Mouse (Mus musculus) forelimb bud, embryonic 11.5 days (tissue): ENCODE data around the gene Actn4.

ENCODE experiments used
- DNase-seq: peaks from one replicate; pipeline ENCODE4 v3.0.0-alpha.2; 2012; ENCODE audit warnings: low read depth, low spot score

The Actn4 gene

DNA sequence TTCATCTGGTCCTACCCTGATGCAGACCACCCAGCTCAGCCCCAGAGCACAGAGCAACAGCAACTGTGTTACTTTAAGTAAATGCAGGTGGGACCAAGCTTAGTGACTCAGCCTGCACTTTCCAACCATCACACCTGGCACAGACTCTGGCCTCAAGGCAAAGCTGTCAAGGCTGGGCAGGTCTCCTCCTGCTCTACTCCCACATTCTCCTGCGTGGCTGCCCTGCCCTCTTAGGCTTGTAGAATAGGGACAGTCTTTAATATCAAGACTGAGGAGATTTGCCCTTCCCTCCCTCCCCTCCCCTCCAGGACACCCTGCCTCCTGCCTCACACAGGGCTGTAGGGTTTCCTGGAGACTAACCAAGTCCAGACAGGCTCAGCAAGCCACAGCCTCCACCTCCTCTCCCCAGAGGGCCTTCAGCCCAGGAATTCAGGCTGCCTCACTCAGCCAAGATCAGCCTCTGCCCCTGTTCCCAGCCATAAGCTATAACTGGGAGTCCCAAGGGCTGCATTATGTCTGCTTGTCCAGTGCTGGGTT lies 112.4 kb downstream of the Actn4 start:
- peak; percentile 54 for DNase-seq

DNA sequence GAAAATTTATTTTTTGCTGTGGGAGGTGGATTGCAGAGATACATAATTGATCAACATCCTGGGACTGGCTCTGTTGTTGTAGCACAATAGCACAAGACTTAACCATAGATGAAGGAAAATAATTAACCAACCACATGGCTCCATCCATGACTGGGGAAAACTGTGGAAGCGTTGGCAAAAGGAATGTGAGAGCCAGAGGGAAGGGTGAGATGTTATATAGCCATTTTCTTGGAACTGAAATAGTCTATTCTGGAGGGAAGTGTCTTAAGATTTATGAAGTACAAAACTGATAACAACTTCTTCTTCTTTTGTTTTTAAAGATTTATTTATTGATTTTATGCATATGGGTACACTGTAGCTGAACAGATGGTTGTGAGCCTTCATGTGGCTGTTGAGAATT lies 114.9 kb downstream of the Actn4 start:
- no peak for DNase-seq
